Mouse (Mus musculus): ENCODE data around the gene Islr2.
A peak's percentile ranks its signal among the peaks of the same experiment; 100 is the strongest.

GRCm38 (mm10) chr9:58213865-58214264, 9.7 kb upstream of the Islr2 start:
- TF ChIP-seq CTCF (IDR thresholded peaks at IDR 0.05; ENCODE audit: low read depth, low read length) (no peak), GATA1 (IDR thresholded peaks at IDR 0.05; ENCODE audit: borderline replicate concordance, low read length) (no peak), TAL1 (conservative IDR thresholded peaks at IDR 0.05; ENCODE audit: low read depth, low read length) (peak; percentile 85), GATA2 (IDR thresholded peaks at IDR 0.05; ENCODE audit: borderline replicate concordance, low read depth, low read length) (no peak), POLR2AphosphoS5 (IDR thresholded peaks at IDR 0.05; ENCODE audit: insufficient replicate concordance, low read depth, low read length) (no peak)

Data from G1E (cell line).